Mouse (Mus musculus) monocyte, adult 59 days (primary cell): Measurements from ENCODE around the gene Olfr710. TPM values are rescaled to one million over a fixed set of nuclear protein-coding genes. Genes with fewer than 3 reads are reported as not detected.

Source experiments
- total RNA-seq, 2 experiments: library from RNA; stranded (reverse); gene quantifications; one replicate each; pipeline ENCODE4 v1.2.4; 2023

The Olfr710 gene
- not detected for total RNA-seq

DNA sequence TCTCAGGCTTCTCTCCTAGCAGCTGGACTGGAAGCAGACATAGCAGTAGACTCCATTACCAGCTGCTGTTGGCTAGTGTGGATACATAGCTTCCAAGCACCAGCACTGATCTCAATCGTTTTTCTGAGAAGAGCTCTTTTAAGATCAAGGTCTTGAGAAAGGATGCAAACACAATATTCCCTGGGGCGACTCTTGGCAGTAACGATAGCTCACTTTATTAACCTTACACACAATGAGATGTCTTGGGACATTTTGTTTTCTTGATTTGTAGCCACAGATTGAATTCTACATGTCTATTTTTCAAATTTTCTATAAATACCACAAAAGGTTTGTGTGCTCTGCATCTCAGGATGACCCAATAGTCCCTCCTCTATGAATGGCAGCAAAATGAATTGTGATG lies at the start of gene Olfr710:
Gene Olfr710 (minus strand): TSS at position 101 of the 400 bp plus-strand sequence.

DNA sequence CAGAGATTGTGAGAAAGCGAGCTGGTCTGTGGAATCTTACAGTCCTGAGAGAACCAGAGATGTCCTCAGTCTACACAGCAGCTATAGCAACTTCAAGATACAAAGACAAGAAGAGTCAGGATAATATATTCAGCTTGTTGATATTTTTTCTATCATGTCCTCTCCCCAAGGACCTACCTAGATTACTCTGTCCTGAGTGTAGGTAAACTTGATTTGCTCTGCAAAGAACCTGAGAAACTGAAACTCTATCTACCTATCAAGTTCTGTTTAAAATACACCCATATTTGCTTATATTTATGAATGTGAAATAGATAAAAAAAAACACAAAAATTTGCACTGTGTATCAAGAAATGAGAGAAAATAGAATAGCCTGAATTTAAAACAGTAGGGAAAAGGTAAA lies 27.2 kb upstream of the Olfr710 start, which contains the start of gene Olfr711:
Gene Olfr711 (minus strand): TSS at position 101 of the 400 bp plus-strand sequence.

DNA sequence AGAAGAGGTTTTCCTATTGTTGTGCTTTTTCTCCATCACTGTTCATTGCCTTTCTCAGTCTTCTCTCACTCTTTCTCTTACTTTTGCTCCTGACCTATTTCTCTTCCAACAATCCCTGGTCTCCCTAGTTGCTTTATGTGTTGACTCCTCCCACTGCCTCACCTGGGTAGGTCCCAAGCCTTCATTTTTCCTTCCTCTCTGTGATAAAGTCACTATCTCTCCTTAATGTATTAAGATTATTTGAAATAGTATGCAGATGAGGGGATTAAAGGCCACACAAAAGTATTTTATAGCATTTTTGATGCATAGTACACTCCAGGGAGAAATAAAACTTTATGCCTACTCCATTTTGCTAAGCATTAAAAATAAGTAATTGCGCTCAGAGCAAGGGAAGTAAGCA lies 15.7 kb upstream of the Olfr710 start, which contains the start of gene Olfr6:
Gene Olfr6 (minus strand): TSS at position 101 of the 400 bp plus-strand sequence.

DNA sequence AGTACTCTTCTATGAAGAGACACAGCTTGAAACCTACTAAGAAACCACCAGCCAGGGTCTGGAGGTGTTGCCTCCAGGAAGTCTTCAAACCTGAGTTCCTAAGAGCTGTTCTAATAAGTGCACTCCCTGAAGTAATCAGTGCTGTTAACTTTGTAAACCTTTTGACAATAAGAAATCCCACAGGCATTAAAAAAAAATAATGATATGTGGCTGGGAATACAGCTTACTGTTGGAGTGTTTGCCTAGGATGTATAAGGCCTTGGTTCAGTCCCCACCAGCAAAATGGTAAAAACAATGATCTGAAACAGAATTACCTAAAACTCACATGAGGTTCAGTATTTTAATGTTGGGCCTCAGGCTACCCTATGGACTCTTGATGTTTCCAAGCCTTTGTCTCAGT lies 16.0 kb downstream of the Olfr710 start, which contains the start of gene Olfr709-ps1:
Gene Olfr709-ps1 (minus strand): TSS at position 101 of the 400 bp plus-strand sequence.

DNA sequence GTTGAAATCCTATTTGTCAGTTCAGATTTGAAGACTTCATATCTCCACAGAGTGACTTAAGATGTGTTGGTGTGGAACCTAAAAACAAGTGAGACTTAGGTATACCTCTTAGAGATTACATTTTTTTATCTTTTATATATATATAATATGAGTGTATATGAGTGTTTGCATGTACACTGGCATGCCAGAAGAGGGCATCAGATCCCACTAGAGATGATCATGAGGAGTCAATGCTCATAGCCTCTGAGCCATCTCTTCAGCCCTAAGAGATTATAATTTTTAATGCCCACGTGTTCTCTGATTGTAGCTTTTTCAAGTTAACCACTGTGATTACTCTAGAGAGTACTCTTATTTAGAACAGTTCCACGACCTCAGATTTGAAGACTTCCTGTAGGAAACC lies 40.4 kb downstream of the Olfr710 start, which contains the start of gene Olfr1532-ps1:
Gene Olfr1532-ps1 (plus strand): TSS at position 326 of the 400 bp plus-strand sequence.

DNA sequence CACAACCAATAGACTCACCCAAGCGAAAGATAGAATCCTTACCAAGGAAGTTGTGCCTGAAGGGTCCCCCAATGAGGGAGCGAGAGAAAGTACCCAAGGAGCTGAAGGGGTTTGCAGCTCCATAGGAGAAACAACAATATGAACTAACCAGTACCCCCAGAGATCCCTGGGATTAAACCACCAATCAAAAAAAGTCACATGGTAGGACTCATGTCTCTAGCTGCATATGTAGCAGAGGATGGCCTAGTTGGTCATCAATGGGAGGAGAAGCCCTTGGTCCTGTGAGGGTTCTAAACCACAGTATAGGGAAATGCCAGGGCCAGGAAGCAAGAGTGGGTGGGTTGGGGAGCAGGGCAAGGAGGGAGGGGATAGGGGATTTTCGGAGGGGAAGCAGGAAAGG lies 47.0 kb downstream of the Olfr710 start, which contains the start of gene Olfr707:
Gene Olfr707 (minus strand): TSS at position 101 of the 400 bp plus-strand sequence.

Other genes with a start within 250 kb of the Olfr710 start
- gene Olfr695, start 231.9 kb downstream of the Olfr710 start, total RNA-seq: not detected
- gene Olfr697, start 205.9 kb downstream of the Olfr710 start, total RNA-seq: not detected
- gene Olfr698, start 192.9 kb downstream of the Olfr710 start, total RNA-seq: not detected
- gene Olfr699, start 155.1 kb downstream of the Olfr710 start, total RNA-seq: not detected
- not detected for gene Olfr700, start 139.5 kb downstream of the Olfr710 start, total RNA-seq
- gene Olfr701, start 134.2 kb downstream of the Olfr710 start, total RNA-seq: not detected
- gene Olfr702, start 114.4 kb downstream of the Olfr710 start, total RNA-seq: not detected
- not detected for gene Olfr703, start 105.0 kb downstream of the Olfr710 start, total RNA-seq
- not detected for gene Olfr704, start 85.1 kb downstream of the Olfr710 start, total RNA-seq
- not detected for gene Olfr705, start 71.4 kb downstream of the Olfr710 start, total RNA-seq
- not detected for gene Olfr706, start 60.1 kb downstream of the Olfr710 start, total RNA-seq
- not detected for gene Olfr707, start 47.1 kb downstream of the Olfr710 start, total RNA-seq
- gene Olfr1532-ps1, start 40.3 kb downstream of the Olfr710 start, total RNA-seq: not detected
- gene Olfr709-ps1, start 16.1 kb downstream of the Olfr710 start, total RNA-seq: under 1 TPM; 0.09 to 0.13 TPM
- not detected for gene Olfr6, start 15.6 kb upstream of the Olfr710 start, total RNA-seq
- gene Olfr711, start 27.1 kb upstream of the Olfr710 start, total RNA-seq: not detected
- gene Olfr2, start 57.8 kb upstream of the Olfr710 start, total RNA-seq: not detected
- gene Olfr713, start 82.9 kb upstream of the Olfr710 start, total RNA-seq: not detected
- gene Olfr714, start 122.7 kb upstream of the Olfr710 start, total RNA-seq: not detected
- not detected for gene Olfr17, start 144.9 kb upstream of the Olfr710 start, total RNA-seq
- not detected for gene Olfr715b, start 162.1 kb upstream of the Olfr710 start, total RNA-seq
- not detected for gene Olfr715, start 182.8 kb upstream of the Olfr710 start, total RNA-seq
- not detected for gene Olfr716, start 190.0 kb upstream of the Olfr710 start, total RNA-seq
- not detected for gene Nlrp14, start 218.7 kb upstream of the Olfr710 start, total RNA-seq